Mouse (Mus musculus) c-Kit-positive CD71-positive TER-119-negative erythroid progenitor cells, embryonic 14.5 days (primary cell): ENCODE data around the gene Edar.
"Not testable (repeated sequence)": the region's sequence is repeated elsewhere in the genome, so short reads cannot be mapped to it uniquely, and the experiment has no call there.

ENCODE experiments used
- DNase-seq: peaks from one replicate; pipeline ENCODE4 v3.0.0-alpha.2; 2013; ENCODE audit warnings: low read depth

Edar gene

GRCm38 (mm10) chr10:58675533-58675932 lies at the start of gene Edar:
TSS of gene Edar (minus strand) at chr10:58675654.
- DNase-seq = peak; percentile 13

DNA sequence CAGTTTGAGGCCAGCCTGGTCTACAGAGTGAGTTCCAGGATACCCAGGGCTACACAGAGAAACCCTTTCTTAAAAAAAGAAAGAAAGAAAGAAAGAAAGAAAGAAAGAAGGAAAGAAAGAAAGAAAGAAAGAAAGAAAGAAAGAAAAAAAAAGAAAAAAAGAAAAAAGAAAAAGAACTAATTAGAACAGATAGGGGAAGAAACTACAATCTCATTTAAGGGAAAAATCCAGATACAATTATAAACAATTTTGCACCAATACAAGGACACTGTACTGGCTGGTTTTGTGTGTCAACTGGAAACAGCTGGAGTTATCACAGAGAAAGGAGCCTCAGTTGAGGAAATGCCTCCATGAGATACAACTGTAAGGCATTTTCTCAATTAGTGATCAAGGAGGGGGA lies 42.7 kb upstream of the Edar start, which contains the start of gene Gm17542:
Gene Gm17542 (minus strand): TSS at position 101 of the 400 bp plus-strand sequence.
- DNase-seq = not testable (repeated sequence)

DNA sequence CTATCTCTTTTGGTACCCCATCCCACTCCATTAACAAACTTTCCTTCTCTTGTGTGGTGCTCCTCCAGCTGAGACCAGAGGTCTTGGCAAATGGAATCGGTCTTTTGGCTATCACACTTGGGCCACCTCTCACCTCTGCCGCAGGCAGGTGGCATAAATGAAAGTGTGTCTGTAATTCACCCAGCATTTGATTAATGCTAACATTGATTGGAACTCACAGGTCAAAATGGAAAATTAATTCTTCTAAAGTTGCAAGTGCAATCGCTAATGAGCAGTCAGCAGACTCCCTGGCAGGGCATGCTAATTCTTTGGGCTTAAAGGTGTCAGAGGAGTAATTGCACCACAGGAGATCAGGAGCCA lies 39.3 kb upstream of the Edar start:
- no peak for DNase-seq

DNA sequence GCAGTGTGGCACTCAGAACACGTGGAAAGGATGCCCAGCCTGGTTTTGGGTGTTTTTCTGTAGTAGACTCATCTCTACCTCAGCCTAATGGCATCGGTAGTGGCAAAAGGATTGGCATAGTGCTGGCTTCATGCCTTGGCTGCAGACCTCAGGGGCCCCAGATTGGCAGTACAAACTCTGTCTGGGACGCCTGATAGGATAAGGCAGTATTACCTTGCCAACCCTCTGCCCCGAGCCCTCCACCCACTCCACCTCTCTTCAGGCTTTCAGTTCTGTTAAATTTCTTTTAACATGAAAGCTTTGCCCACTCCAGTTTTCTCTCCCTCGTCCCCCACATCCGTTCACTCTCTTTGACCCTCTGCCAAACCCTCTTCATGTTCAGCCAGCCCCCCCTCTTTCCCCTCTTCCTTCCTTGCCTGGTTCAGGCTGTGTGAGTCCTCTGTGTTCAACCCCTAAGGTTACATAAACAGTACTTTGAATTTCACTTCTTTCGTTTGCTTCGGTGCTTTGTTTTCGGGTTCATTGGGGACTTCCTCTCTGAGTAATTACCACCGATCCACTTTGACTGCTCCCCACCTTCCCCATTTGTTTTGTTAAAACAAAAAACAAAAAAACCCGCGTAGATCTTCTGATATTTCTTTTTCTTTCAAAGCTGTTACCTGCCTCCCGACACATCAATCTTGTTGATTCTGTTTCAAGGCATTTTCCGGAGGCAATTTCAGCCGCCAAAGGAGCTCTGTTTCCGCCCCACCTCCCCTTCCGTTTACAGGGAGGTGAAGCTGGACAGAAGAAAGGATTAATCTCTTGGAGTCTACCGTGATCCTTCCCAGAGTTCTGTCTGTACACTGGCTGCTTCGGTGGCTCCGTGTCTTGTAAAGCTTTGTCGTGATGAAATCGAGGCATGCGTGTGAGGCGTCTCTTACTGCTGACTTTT lies 38.7 kb upstream of the Edar start:
- DNase-seq = no peak

DNA sequence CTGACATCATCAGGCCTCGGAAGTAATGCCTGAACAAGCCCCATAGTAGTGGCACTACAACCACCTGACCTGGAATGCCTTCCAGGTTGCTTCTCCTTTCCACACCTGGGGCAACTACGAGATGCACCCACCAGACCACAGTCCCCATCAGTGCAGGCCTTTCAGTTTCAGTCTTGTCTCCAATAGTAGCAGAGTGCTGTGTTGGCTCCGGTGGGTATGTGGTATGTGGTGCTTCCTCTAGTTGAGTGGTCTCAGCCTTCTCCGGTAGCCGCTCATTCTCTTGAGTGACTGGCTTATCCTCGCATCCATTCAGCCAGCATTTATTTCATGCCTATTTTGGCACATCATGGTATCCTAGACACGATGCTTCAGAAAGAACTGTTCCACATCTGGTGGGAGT lies 37.8 kb upstream of the Edar start:
- DNase-seq = no peak

DNA sequence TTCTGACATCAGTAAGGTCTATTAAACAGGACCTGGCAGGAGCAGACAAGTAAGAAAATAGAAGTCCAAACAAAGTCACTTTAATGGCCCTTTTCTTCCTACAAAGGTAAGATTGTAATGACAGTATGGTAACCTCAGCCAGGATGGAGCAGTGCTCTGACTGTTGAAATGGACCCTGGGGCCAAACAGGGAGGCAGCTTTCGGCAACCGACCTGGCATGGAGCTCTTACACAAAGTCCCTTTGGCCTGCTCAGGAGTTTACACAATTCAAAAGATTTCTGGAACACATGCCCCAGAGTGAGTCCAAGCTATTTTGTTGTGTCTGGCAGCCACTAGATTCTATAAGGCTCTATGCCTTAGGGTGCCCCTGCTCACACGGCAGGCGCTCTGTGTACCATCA lies 33.6 kb upstream of the Edar start:
- no peak for DNase-seq

DNA sequence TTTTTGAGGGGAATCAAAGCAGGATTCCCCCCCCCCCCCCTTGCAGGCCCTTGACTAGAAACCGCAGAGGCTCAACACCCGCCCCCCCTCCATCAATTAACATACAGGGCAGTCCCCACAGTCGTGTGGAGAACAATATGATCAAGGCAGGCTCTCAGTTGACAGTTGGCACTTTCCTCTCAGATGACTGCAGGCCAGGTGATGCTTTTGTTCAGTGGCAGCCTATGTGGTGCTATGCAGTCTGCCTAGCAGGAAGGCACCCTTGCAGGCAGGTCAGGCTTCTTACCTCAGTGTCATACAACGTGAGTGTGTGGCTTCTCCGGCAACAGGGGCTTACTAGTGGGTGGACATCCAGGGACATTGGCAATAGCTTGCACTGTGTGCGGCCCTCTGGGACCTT lies 25.1 kb upstream of the Edar start:
- DNase-seq = no peak

DNA sequence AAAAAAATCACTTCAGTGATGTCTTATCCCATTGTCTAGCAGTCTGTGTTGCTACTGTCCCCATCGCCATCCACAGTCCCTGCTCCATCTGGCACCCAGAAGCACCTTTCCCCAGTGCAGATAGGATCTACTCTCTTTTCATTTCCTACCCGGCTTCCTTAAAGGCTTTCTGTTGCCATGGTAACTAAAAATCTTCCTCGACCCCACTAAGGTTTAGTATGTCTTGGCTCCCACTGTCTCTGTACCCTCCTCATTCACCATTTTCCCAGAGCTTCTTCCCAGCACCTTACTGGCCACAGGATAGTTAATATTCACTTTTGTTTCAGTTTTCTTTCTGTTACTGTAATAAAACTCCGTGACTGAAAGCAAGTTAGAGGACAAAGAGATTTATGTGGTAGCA lies 24.7 kb upstream of the Edar start:
- DNase-seq = no peak

- no peak for DNase-seq
Measured at GRCm38 (mm10) chr10:58698955-58699354, 23.5 kb upstream of the Edar start.

DNA sequence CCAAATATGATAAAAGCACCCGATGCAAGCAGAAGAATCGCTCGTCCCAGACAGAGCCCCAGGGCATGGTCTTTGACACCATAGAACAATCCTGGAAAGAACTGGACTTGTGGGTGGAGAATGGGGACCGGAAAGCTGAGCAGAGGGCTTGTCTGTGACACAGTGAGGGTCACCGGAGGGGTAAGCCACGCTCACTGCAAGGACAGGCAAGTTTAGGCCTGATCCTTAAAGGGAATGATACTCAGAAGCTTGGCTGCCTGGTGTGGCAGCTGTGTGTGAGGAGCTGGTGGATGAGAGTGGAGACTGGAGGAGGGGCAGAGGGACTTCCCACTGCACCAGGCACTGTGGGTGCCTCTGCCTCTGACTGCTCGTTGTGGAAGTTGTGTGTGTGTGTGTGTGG lies 15.6 kb upstream of the Edar start:
- no peak for DNase-seq

- no peak for DNase-seq
Measured at GRCm38 (mm10) chr10:58679298-58679697, 3.8 kb upstream of the Edar start.

DNA sequence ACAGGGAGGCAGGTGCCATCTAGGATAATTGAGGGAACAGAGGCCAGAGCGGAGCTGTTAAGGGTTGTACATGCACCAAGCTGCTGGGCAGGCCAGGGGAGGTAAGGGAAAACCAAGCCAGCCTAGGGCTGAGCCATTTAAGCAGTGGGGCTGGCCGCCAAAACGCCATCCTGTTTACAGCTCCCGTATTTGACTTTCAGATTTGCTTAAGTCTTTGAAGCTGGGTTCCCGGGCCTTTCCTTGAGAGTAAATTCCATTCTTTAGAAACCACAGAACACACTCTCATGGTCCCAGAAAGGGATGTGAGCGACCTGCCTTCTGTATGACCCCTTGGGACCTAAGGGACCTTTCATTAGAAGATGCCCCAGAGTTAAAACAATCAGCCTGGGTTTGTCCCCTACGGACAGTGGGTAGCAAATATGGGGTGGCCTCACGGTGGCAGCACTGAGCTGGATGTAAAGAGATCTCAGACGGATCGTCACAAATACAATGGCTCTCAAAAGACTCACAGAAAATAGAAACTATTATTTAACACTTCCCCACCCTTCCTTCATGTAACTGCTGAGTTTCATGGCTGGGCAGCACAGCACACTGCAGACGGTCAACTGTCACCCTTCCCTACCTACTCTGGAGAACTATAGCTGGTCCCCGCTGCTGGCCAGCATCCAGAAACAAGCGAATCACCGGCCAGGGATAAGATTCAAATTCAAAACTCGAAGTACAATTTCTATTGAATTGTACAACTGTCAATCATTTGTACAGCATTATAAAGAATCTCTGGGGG lies 2.0 kb downstream of the Edar start:
- peak; percentile 32 for DNase-seq

- no peak for DNase-seq
Measured at GRCm38 (mm10) chr10:58672557-58673277, 2.7 kb downstream of the Edar start.

DNA sequence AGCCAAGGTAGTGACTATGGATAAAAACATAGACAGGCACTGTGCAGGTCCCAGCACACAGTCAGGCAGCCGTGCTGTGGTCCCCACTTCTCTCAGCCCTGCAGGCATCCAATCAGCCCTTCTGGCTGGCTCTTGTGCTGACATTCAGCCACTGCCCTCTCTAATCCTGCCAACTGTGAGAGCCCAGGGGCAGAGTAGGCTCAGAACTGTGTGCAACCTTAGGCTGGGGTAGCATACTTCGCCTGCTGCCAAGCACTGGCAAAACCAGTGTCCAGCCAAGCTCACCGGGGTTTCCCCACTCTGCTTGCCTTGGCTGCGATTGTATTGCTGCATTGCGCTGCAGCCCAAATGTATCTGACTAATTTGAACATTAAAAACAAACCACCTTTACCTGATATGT lies 11.6 kb downstream of the Edar start:
- DNase-seq = no peak

DNA sequence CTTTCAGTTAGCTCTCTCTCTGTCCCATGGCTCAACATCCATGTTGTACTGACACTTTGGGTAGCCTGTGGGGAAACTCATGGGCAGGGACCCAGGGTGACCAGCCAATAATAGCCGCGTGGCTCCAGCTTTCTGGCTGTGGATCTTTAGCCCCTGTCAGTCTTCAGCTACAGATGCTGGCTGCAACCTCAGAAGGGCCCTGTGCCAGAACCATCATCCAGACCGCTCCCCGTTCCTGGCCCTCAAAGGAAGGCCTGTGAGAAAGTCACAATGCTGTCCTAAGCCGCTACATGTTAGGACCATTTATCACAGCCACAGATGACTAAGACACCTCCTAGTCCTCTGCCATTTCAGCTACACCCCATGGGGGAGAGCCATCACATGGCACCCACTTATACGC lies 12.0 kb downstream of the Edar start:
- no peak for DNase-seq

GRCm38 (mm10) chr10:58659268-58659986 lies 16.0 kb downstream of the Edar start:
- no peak for DNase-seq

GRCm38 (mm10) chr10:58657731-58658130 lies 17.7 kb downstream of the Edar start:
- no peak for DNase-seq

- DNase-seq = no peak
Measured at GRCm38 (mm10) chr10:58653679-58654078, 21.8 kb downstream of the Edar start.

DNA sequence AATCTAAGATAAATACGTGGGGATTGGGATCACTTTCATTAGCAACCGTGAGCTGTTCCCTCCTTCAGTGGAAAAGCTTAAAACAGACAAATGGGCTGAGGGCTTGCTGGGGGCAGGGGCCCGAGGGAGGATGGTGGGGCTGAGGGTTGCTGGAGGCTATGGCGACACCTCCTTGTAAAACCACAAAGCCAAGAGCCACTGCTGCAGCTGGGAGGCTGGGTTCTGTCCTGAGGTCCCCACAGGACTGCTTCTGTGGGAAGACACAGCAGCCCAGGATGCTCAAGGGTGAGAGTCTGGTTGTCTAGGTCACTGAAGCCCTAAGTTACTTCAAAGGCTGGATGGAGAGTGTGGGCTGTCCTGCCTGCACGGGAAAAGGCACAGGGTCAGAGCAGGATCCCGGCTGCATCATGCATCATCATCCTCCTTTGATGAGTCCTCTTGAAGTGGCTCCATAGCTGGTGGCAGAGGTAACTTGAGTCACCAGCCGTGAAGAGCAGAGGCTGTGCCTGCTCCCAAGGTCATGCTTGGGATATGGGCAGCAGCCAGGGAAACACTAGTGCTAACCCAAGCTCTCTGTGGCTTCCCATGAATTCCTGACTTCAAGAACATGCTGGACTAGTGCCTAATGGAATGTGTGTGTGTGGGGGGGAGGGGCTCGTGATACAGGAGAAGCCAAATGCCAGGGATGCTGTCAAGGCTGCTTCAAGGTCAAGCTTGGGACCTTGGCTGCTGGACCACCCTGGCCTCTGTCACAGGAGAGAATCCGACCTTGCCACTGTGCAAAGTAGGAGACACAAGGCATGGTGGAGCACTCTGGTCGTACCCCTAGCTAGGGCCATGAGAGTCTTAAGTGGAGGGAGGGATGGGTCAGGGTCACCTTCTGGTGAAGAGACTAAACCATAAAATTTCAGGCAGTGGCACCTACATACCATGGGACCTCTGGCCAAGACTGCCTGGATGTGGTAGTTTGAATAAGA lies 22.7 kb downstream of the Edar start:
- no peak for DNase-seq

- no peak for DNase-seq
Measured at GRCm38 (mm10) chr10:58652045-58652417, 23.4 kb downstream of the Edar start.
